Mouse (Mus musculus): ENCODE measurements around the gene Tshz2. TPM values are rescaled to one million over a fixed set of nuclear protein-coding genes. Genes with fewer than 3 reads are reported as not detected.

Gene Tshz2
- total RNA-seq, 2 experiments from 2014 or later = not detected

DNA sequence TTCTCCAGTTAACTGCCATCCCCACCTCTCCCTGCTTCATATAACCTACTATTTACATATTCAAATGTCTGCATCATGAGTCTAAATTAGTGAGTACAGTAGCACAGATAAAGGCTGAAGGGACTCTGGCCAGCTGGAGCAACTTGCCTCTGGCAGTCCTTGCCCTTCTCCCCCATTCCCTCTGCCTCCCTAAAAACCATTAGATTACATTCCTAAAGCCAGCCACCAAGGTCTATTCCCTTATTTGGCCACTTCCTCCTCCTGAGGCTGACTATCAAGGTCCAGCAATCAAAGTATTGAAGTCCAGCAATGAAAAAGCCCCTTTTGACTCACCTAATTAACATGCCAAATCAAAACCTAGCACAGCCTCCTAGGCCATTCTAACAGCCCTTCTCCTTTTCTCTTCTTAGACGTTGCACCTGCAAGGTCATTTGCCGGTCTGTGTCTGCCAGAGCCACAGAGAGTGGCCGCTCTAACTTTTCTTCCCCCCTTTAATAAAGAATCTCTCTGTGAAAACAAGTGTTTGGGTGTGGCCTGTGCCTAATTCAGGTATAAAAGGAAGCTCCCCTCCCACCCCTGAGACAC is 286.4 kb downstream of the Tshz2 start:
- ATAC-seq (replicated peaks; ENCODE audit: poor library complexity, severe bottlenecking) = no peak

DNA sequence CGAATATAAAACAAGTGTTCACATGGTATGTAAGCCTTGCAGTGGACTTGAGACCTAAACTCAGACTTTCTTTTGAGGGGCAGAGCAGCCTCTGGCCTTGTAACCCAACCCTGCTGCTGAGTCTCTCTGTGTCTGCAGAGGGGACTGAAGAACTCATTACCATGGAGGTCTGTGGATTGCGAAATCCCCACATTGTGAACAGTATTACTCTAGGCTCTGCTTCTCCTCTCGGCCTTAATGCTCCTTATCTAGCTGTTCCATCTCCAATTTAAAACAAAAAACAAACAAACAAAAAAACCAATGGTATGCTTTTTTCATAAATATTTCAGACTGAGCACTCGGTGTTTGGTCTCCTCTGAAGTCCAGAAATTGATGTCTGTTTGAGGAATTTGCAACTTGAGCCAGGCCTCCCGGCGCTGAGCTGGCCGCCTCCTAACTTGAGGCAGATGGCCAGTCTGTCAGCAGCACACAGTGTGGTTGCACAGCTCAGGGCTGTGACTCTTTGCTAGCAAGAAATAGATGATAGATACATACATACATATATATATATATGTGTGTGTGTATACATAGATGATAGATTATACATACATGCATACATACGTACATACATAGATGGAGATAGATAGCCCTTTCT is 291.5 kb downstream of the Tshz2 start:
- ATAC-seq (replicated peaks; ENCODE audit: poor library complexity, severe bottlenecking) = no peak

GRCm38 (mm10) chr2:169925466-169925865 is 292.7 kb downstream of the Tshz2 start:
- no peak for ATAC-seq (replicated peaks; ENCODE audit: poor library complexity, severe bottlenecking)

GRCm38 (mm10) chr2:169926016-169926415 is 293.2 kb downstream of the Tshz2 start:
- ATAC-seq (replicated peaks; ENCODE audit: poor library complexity, severe bottlenecking) = no peak

GRCm38 (mm10) chr2:169927401-169927800 is 294.6 kb downstream of the Tshz2 start:
- ATAC-seq (replicated peaks; ENCODE audit: poor library complexity, severe bottlenecking) = no peak

DNA sequence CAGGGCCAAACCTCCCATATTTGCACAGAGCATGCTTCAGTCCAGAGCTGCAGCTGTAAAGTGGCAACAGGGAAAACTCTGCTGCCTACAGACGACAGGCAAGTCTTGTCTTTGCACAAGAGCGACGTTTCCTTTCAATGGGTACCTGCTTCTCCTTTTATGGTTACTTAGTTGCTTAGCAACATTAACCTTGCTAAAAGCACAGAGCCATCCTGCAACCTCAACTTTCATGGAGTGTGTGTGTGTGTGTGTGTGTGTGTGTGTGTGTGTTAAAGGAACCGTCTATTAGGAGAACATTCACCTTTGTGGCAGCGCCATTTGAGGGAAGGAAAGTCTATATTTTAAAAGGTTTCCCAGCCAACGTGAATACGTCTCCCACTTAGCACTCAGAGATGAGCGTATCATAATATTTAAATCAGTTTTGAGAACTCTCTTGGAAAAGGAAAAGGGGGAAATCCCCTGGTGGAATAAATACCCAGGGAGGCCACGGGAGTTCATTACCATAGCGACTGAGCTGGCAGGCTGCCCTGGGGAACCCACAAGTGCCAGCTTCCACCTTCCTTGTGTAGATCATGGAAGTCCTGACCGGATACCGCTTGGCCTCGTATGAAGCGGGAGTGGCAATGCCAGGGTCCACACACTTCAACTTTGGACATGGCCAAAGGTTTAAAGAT is 295.8 kb downstream of the Tshz2 start:
- peak; percentile 74 for ATAC-seq (replicated peaks; ENCODE audit: poor library complexity, severe bottlenecking)

- peak; percentile 45; the same call in 1 of the 2 replicates for ATAC-seq (replicated peaks; ENCODE audit: poor library complexity, severe bottlenecking)
Measured at GRCm38 (mm10) chr2:169929540-169930497, 297.0 kb downstream of the Tshz2 start.

GRCm38 (mm10) chr2:169935642-169936041 is 302.8 kb downstream of the Tshz2 start:
- ATAC-seq (replicated peaks; ENCODE audit: poor library complexity, severe bottlenecking) = peak; percentile 54

- ATAC-seq (replicated peaks; ENCODE audit: poor library complexity, severe bottlenecking) = no peak
Measured at GRCm38 (mm10) chr2:169940297-169941142, 307.7 kb downstream of the Tshz2 start.

DNA sequence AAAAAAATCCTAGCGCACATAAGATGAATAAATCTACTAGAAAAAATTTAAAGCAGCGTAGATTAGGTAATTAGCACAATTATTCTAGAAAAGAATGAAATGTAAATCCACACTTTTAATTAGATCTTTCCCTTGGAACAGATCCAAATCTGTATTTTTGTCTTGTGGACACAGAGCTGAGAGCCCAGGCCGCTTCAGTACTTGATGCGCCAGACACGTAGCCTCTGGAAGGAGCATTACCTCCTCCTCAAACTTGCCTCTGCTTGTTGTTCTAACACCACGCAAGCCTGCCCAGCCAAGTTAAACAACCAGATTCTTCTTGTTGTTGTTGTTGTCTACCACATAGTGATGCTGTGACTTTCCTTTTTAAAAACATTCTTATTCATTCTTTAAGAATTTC is 310.9 kb downstream of the Tshz2 start:
- ATAC-seq (replicated peaks; ENCODE audit: poor library complexity, severe bottlenecking) = no peak

DNA sequence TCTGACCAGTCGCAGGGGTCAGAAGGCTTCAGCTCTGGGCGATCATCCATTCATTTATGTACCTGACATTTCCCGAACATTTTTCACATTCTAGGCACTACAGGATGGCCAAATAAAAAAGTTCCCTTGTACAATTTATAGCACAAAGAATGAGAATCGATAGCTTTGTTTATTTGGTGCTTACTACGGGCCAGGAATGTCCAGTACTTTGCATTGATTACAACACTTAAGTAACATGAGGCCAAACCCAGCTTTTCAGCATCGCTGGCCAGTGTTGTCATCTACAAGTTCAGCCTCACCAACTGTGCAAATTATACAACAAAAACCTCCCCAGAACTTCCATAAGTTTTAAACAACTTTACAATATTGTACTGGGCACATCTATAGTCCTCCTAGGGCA is 315.3 kb downstream of the Tshz2 start:
- ATAC-seq (replicated peaks; ENCODE audit: poor library complexity, severe bottlenecking) = no peak

- no peak for ATAC-seq (replicated peaks; ENCODE audit: poor library complexity, severe bottlenecking)
Measured at GRCm38 (mm10) chr2:169951041-169951440, 318.2 kb downstream of the Tshz2 start.

DNA sequence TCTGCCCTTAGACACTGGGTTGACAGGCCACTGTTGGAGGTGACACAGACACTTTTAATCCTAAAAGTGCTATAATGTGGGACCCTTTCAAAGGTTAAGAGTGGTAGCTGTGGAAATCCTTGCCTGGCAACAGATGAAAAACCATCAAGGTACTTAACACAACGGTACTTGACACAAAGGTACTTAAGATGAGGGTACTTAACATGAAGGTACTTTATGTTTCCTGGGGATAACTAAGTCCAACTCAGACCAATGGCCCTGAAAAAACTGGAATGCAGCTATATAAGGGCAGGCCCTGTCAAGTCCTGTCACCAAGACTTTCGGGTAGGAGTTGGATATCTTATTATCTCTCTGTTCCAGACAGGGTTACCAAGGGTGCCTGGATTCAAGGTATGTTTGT is 320.2 kb downstream of the Tshz2 start:
- no peak for ATAC-seq (replicated peaks; ENCODE audit: poor library complexity, severe bottlenecking)

DNA sequence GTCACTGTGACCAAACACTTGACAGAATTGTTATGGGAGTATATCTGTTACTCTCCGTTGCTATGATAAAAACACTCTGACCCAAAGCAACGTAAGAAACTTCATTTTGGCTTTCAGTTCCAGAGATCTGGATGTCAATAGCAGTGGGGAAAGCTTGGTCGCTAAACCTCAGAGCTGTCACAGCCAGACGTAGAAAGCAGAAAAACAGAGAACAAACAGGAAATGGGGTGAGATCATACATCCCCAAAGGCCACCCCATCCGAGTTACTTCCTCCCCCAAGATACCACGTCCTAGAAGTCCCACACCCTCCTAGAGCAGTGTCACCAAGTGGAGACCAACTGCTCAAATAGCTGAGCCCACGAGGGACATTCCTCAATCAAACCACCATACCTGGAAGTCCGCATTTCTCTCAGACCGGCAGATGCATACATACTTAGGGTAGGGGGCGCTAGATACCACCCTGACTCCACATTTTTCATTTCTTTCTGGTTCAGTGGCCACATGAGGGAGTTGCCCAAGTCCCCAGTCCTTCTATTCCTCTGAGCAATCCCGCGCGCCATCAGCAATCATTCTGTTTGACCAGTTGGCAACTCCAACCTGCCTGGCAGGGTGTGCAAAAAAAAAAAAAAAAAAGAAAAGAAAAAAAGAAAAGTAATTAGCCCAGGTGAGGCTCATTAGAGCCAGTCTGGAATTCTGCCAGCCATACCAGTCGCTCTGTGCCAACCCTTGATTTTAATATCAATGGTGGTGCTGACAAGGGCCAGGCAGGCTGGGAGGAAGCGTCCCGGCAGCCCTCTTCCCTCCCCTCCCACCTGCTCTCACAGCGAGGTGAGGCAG is 326.1 kb downstream of the Tshz2 start:
- ATAC-seq (replicated peaks; ENCODE audit: poor library complexity, severe bottlenecking) = peak; percentile 52

DNA sequence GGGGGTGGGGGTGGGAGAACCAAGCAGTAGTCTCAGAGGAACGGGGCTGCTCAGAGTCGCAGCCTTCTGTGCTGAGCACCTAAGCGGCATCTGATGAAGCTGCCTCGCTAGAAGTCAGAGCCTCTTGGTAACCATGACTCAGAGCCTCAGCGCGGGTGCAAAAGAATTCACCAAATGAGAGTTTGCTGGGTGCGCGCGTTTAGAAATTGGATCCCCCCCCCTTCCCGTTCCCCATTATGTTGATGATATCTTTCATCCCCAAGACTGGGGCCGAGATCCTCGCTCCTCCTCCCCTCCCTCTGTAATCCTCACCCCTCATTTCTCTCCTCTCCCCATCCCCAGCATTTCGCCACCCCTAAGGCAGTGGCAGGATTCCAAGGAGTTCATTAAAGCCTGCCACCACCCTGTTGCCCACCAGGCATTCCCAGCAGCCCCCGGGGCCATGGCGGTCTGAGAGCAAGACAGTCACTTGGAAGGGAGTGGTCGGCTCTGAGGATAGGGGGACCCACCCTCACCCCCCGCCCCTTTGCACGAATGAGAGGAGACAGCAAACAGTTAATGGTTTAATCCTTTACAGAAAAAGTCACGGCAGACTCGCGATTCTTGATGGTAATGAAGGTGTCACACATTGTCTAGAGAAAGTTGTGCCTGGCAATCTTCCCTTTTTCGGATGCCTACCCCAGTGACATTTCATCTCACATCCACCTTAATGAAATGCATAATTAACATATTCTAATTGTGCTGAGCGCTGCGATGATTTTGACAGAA is 328.8 kb downstream of the Tshz2 start:
- ATAC-seq (replicated peaks; ENCODE audit: poor library complexity, severe bottlenecking) = no peak

DNA sequence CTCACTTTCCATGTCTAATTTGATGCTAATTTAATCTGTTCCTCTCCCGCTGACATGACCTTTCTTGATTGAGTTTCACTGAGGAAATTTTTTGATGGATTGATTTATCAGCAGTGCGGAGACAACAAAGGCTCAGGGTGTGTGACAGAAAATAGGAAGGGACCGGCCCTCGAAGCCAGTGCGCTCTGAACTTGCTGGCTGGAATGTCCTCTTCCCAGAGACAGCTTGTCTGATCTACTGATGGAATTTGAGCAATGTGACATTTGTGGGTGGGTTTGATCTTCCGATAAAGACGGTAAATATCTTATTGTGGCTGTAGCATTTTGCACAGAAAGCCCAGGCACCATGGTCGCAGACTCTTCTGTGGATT is 329.4 kb downstream of the Tshz2 start:
- ATAC-seq (replicated peaks; ENCODE audit: poor library complexity, severe bottlenecking) = no peak

DNA sequence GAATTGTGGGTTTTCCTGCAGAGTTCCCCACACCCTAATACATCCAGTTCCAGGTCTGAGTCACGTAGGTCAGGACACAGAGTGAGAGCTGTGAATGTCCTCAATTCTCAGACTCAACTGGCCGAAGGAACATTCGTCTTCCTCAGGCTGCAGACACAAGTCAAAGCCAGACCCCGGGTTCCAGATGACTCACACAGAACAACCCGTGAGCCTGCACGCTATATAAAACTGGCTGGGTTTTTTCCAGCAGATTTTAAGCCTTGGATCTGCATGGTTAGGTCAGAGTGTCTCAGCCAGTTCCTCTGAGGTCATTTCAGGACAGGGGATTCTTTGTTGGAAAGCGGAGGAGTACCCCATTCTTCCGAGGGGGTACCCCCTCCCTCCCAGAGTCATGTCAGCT is 330.0 kb downstream of the Tshz2 start:
- ATAC-seq (replicated peaks; ENCODE audit: poor library complexity, severe bottlenecking) = no peak

GRCm38 (mm10) chr2:169970481-169970880 is 337.7 kb downstream of the Tshz2 start:
- no peak for ATAC-seq (replicated peaks; ENCODE audit: poor library complexity, severe bottlenecking)

All from granulocyte monocyte progenitor cell, adult 5-6 weeks (primary cell).